Mouse (Mus musculus): ENCODE measurements around the gene Wdr83. TPM values are rescaled to one million over a fixed set of nuclear protein-coding genes. Genes with fewer than 3 reads are reported as not detected.

Wdr83 gene
- polyA plus RNA-seq, 1 experiment = 21.1 TPM

GRCm38 (mm10) chr8:85080214-85080531 lies 933 bp downstream of the Wdr83 start:
- TF ChIP-seq CTCF (IDR thresholded peaks at IDR 0.05; ENCODE audit: control insufficient read depth, insufficient read depth, insufficient replicate concordance, low read depth, low read length) (no peak), POLR2A (IDR thresholded peaks at IDR 0.05; ENCODE audit: control insufficient read depth, low read depth, low read length) (no peak)
- H3K27me3 ChIP-seq (ENCODE audit: control insufficient read depth, insufficient read depth, low read length) = no peaks in the 10 kb centered on the region
- peak overlapping the region; percentile 93 for H3K4me3 ChIP-seq (ENCODE audit: control insufficient read depth, low read depth, low read length)
- no peaks in the 10 kb centered on the region; the same call in 1 of the 2 replicates for H3K36me3 ChIP-seq (ENCODE audit: control insufficient read depth, insufficient read depth, low read length)
- H3K4me1 ChIP-seq (ENCODE audit: control insufficient read depth, insufficient read depth, low read length) = peaks cover 18% of the 10 kb centered on the region
- peak overlapping the region; percentile 80 for H3K27ac ChIP-seq (ENCODE audit: control insufficient read depth, insufficient read depth, low read depth, low read length)

GRCm38 (mm10) chr8:85076993-85077392 lies 4.1 kb downstream of the Wdr83 start:
- no peaks in the 10 kb centered on the region for H3K27me3 ChIP-seq (ENCODE audit: control insufficient read depth, insufficient read depth, low read length)
- no peak overlapping the region for H3K27ac ChIP-seq (ENCODE audit: control insufficient read depth, insufficient read depth, low read depth, low read length)
- H3K4me3 ChIP-seq (ENCODE audit: control insufficient read depth, low read depth, low read length) = no peak overlapping the region
- peaks cover 1% of the 10 kb centered on the region; the same call in 1 of the 2 replicates for H3K36me3 ChIP-seq (ENCODE audit: control insufficient read depth, insufficient read depth, low read length)
- H3K4me1 ChIP-seq (ENCODE audit: control insufficient read depth, insufficient read depth, low read length) = peaks cover 10% of the 10 kb centered on the region
- TF ChIP-seq CTCF (IDR thresholded peaks at IDR 0.05; ENCODE audit: control insufficient read depth, insufficient read depth, insufficient replicate concordance, low read depth, low read length) = peak; percentile 95
- no peak for TF ChIP-seq POLR2A (IDR thresholded peaks at IDR 0.05; ENCODE audit: control insufficient read depth, low read depth, low read length)

- no peak for TF ChIP-seq POLR2A (IDR thresholded peaks at IDR 0.05; ENCODE audit: control insufficient read depth, low read depth, low read length)
- peak; percentile 31; the same call in 1 of the 2 replicates for TF ChIP-seq CTCF (IDR thresholded peaks at IDR 0.05; ENCODE audit: control insufficient read depth, insufficient read depth, insufficient replicate concordance, low read depth, low read length)
- no peaks in the 10 kb centered on the region for H3K27me3 ChIP-seq (ENCODE audit: control insufficient read depth, insufficient read depth, low read length)
- H3K27ac ChIP-seq (ENCODE audit: control insufficient read depth, insufficient read depth, low read depth, low read length) = no peak overlapping the region
- H3K4me3 ChIP-seq (ENCODE audit: control insufficient read depth, low read depth, low read length) = no peak overlapping the region
- peaks cover 10% of the 10 kb centered on the region for H3K4me1 ChIP-seq (ENCODE audit: control insufficient read depth, insufficient read depth, low read length)
- H3K36me3 ChIP-seq (ENCODE audit: control insufficient read depth, insufficient read depth, low read length) = peaks cover 1% of the 10 kb centered on the region; the same call in 1 of the 2 replicates
These were observed 5.1 kb downstream of the Wdr83 start for GRCm38 (mm10) chr8:85076001-85076400.

GRCm38 (mm10) chr8:85074617-85075016 lies 6.5 kb downstream of the Wdr83 start:
- Histone ChIP-seq H3K36me3 (ENCODE audit: control insufficient read depth, insufficient read depth, low read length) (peaks cover 1% of the 10 kb centered on the region; the same call in 1 of the 2 replicates), H3K27me3 (ENCODE audit: control insufficient read depth, insufficient read depth, low read length) (no peaks in the 10 kb centered on the region), H3K27ac (ENCODE audit: control insufficient read depth, insufficient read depth, low read depth, low read length) (no peak overlapping the region), H3K4me1 (ENCODE audit: control insufficient read depth, insufficient read depth, low read length) (peaks cover 9% of the 10 kb centered on the region), H3K4me3 (ENCODE audit: control insufficient read depth, low read depth, low read length) (no peak overlapping the region)
- TF ChIP-seq CTCF (IDR thresholded peaks at IDR 0.05; ENCODE audit: control insufficient read depth, insufficient read depth, insufficient replicate concordance, low read depth, low read length) = no peak
- no peak for TF ChIP-seq POLR2A (IDR thresholded peaks at IDR 0.05; ENCODE audit: control insufficient read depth, low read depth, low read length)

- Histone ChIP-seq H3K27me3 (ENCODE audit: control insufficient read depth, insufficient read depth, low read length) (no peaks in the 10 kb centered on the region), H3K36me3 (ENCODE audit: control insufficient read depth, insufficient read depth, low read length) (peaks cover 1% of the 10 kb centered on the region; the same call in 1 of the 2 replicates), H3K4me1 (ENCODE audit: control insufficient read depth, insufficient read depth, low read length) (peaks cover 9% of the 10 kb centered on the region), H3K4me3 (ENCODE audit: control insufficient read depth, low read depth, low read length) (no peak overlapping the region), H3K27ac (ENCODE audit: control insufficient read depth, insufficient read depth, low read depth, low read length) (no peak overlapping the region)
- TF ChIP-seq CTCF (IDR thresholded peaks at IDR 0.05; ENCODE audit: control insufficient read depth, insufficient read depth, insufficient replicate concordance, low read depth, low read length) = no peak
- TF ChIP-seq POLR2A (IDR thresholded peaks at IDR 0.05; ENCODE audit: control insufficient read depth, low read depth, low read length) = no peak
These were observed 6.9 kb downstream of the Wdr83 start for GRCm38 (mm10) chr8:85074167-85074566.

- Histone ChIP-seq H3K4me3 (ENCODE audit: control insufficient read depth, low read depth, low read length) (no peak overlapping the region), H3K27me3 (ENCODE audit: control insufficient read depth, insufficient read depth, low read length) (no peaks in the 10 kb centered on the region), H3K4me1 (ENCODE audit: control insufficient read depth, insufficient read depth, low read length) (peaks cover 9% of the 10 kb centered on the region), H3K27ac (ENCODE audit: control insufficient read depth, insufficient read depth, low read depth, low read length) (no peak overlapping the region), H3K36me3 (ENCODE audit: control insufficient read depth, insufficient read depth, low read length) (peaks cover 1% of the 10 kb centered on the region; the same call in 1 of the 2 replicates)
- no peak for TF ChIP-seq POLR2A (IDR thresholded peaks at IDR 0.05; ENCODE audit: control insufficient read depth, low read depth, low read length)
- no peak for TF ChIP-seq CTCF (IDR thresholded peaks at IDR 0.05; ENCODE audit: control insufficient read depth, insufficient read depth, insufficient replicate concordance, low read depth, low read length)
These were observed 8.0 kb downstream of the Wdr83 start for GRCm38 (mm10) chr8:85073041-85073612.

- Histone ChIP-seq H3K27me3 (ENCODE audit: control insufficient read depth, insufficient read depth, low read length) (no peaks in the 10 kb centered on the region), H3K36me3 (ENCODE audit: control insufficient read depth, insufficient read depth, low read length) (peaks cover 1% of the 10 kb centered on the region; the same call in 1 of the 2 replicates), H3K27ac (ENCODE audit: control insufficient read depth, insufficient read depth, low read depth, low read length) (peak overlapping the region; percentile 91), H3K4me3 (ENCODE audit: control insufficient read depth, low read depth, low read length) (peak overlapping the region; percentile 91), H3K4me1 (ENCODE audit: control insufficient read depth, insufficient read depth, low read length) (peaks cover 9% of the 10 kb centered on the region)
- TF ChIP-seq POLR2A (IDR thresholded peaks at IDR 0.05; ENCODE audit: control insufficient read depth, low read depth, low read length) = no peak
- TF ChIP-seq CTCF (IDR thresholded peaks at IDR 0.05; ENCODE audit: control insufficient read depth, insufficient read depth, insufficient replicate concordance, low read depth, low read length) = no peak
These were observed 8.7 kb downstream of the Wdr83 start for GRCm38 (mm10) chr8:85072364-85072929.

All from testis, adult 2 months (tissue).